In genomic region chr16:92499324-92499723, GRCm38 (mm10) we compare ENCODE assay signal across 8 mouse cellular contexts. TPM values are rescaled to one million over a fixed set of nuclear protein-coding genes. Genes with fewer than 3 reads are reported as not detected.
DNase-seq lines count a peak whose midpoint lies in the region; ATAC-seq and TF ChIP-seq lines count a peak whose summit lies in the region.
"Had no signal": no experiment of that assay in that cellular context is flagged by ENCODE, and none has a peak within 500 bp of the region (broad histone marks: within the 10 kb centered on the region; RNA-seq: fewer than 3 reads in every experiment).

No protein-coding gene starts in this region.

- no peaks in the 10 kb centered on the region for H3K9me3 ChIP-seq in lung, embryonic 15.5 days
- no peaks in the 10 kb centered on the region for H3K9me3 ChIP-seq in hindbrain, embryonic 12.5 days (replicated peaks)
- no peaks in the 10 kb centered on the region for H3K9me3 ChIP-seq in liver, postnatal 0 days (ENCODE audit: low read length)

- H3K4me3 ChIP-seq in lung, embryonic 15.5 days = peak overlapping the region; percentile 52
- peak overlapping the region; percentile 49 for H3K4me3 ChIP-seq in hindbrain, embryonic 12.5 days
- peak overlapping the region; percentile 48; the same call in 1 of the 2 replicates for H3K4me3 ChIP-seq in liver, postnatal 0 days (ENCODE audit: low read depth, low read length)

- H3K9ac ChIP-seq in lung, embryonic 15.5 days = peak overlapping the region; percentile 43
- peak overlapping the region; percentile 53; the same call in 1 of the 2 replicates for H3K9ac ChIP-seq in hindbrain, embryonic 12.5 days
- no peak overlapping the region for H3K9ac ChIP-seq in liver, postnatal 0 days (replicated peaks)

- 17% methylated on average over 15 of the region's 15 CpGs for WGBS in lung, embryonic 15.5 days
- WGBS in hindbrain, embryonic 12.5 days = 24% methylated on average over 15 of the region's 15 CpGs
- WGBS in liver, postnatal 0 days (ENCODE audit: insufficient replicate concordance) = 21% methylated on average over 15 of the region's 15 CpGs

- TF ChIP-seq EP300 in liver, postnatal 0 days (IDR thresholded peaks at IDR 0.05; ENCODE audit: low read depth) = no peak

- no peaks in the 10 kb centered on the region for H3K36me3 ChIP-seq in lung, embryonic 15.5 days
- no peaks in the 10 kb centered on the region for H3K36me3 ChIP-seq in hindbrain, embryonic 12.5 days
- H3K36me3 ChIP-seq in liver, postnatal 0 days (replicated peaks; ENCODE audit: insufficient read depth, low read length) = no peaks in the 10 kb centered on the region

- H3K4me2 ChIP-seq in lung, embryonic 15.5 days = peak overlapping the region; percentile 89
- peak overlapping the region; percentile 88 for H3K4me2 ChIP-seq in hindbrain, embryonic 12.5 days (replicated peaks)
- peak overlapping the region; percentile 74 for H3K4me2 ChIP-seq in liver, postnatal 0 days (ENCODE audit: low read depth, low read length)

- peaks cover 29% of the 10 kb centered on the region for H3K27me3 ChIP-seq in lung, embryonic 15.5 days
- peaks cover 59% of the 10 kb centered on the region for H3K27me3 ChIP-seq in hindbrain, embryonic 12.5 days
- peaks cover 37% of the 10 kb centered on the region for H3K27me3 ChIP-seq in liver, postnatal 0 days (ENCODE audit: insufficient read depth, low read length)

- no peak for TF ChIP-seq CTCF in liver, postnatal 0 days (IDR thresholded peaks at IDR 0.05; ENCODE audit: low read depth)

- DNase-seq in lung, adult 18-20 months = no peak
- no peak for DNase-seq in liver, postnatal 0 days
- no peak for DNase-seq in right cerebral cortex, adult 2 months (ENCODE audit: low spot score in 2 of 2)
- no peak for DNase-seq in adrenal gland, adult 18-20 months (ENCODE audit: low spot score in 2 of 2)
- DNase-seq in gastrocnemius, postnatal 10 days = no peak
- DNase-seq: thymus, adult 2 months had no signal

- no peak for ATAC-seq in lung, embryonic 15.5 days (ENCODE audit: borderline replicate concordance, extremely low read depth, low FRiP score, low TSS enrichment)
- no peak for ATAC-seq in hindbrain, embryonic 12.5 days (ENCODE audit: low FRiP score)
- ATAC-seq in liver, postnatal 0 days = no peak

- H3K4me1 ChIP-seq in lung, embryonic 15.5 days = peaks cover 31% of the 10 kb centered on the region
- peaks cover 13% of the 10 kb centered on the region for H3K4me1 ChIP-seq in hindbrain, embryonic 12.5 days
- peaks cover 9% of the 10 kb centered on the region for H3K4me1 ChIP-seq in liver, postnatal 0 days (ENCODE audit: insufficient read depth)

- peak overlapping the region; percentile 88 for H3K27ac ChIP-seq in lung, embryonic 15.5 days
- H3K27ac ChIP-seq in hindbrain, embryonic 12.5 days = no peak overlapping the region
- H3K27ac ChIP-seq in liver, postnatal 0 days (ENCODE audit: low read depth) = no peak overlapping the region

RNA-seq across cellular contexts. Expression of gene Clic6, which starts 13.8 kb away (rescaled TPM):
- 22.1 and 22.2 TPM in 2 replicates for polyA plus RNA-seq in lung, embryonic 15.5 days (2015; fragmentation: Nextera tagmentation; extraction: Ambion mirVana)
- 13.2 and 15.3 TPM in 2 replicates for polyA plus RNA-seq in hindbrain, embryonic 12.5 days (2016; fragmentation: Nextera tagmentation; extraction: Ambion mirVana)
- 0.31 and 0.32 TPM in 2 replicates for polyA plus RNA-seq in liver, postnatal 0 days (2015; fragmentation: Nextera tagmentation; extraction: Ambion mirVana)
- total RNA-seq in adrenal gland, adult 18-20 months (2021) = under 1 TPM; 0.10 to 0.29 TPM
- total RNA-seq in gastrocnemius, postnatal 10 days (2021) = under 1 TPM; 0.14 to 0.16 TPM

RNA-seq across cellular contexts. Expression of gene Rcan1, which starts 28.7 kb away (rescaled TPM):
- polyA plus RNA-seq in lung, embryonic 15.5 days (2015; fragmentation: Nextera tagmentation; extraction: Ambion mirVana) = 47.9 and 51.4 TPM in 2 replicates
- polyA plus RNA-seq in hindbrain, embryonic 12.5 days (2016; fragmentation: Nextera tagmentation; extraction: Ambion mirVana) = 44.5 and 47.2 TPM in 2 replicates
- 9.9 and 12.0 TPM in 2 replicates for polyA plus RNA-seq in liver, postnatal 0 days (2015; fragmentation: Nextera tagmentation; extraction: Ambion mirVana)
- total RNA-seq in adrenal gland, adult 18-20 months (2021) = 10 to 100 TPM; 14.8 to 26.7 TPM
- 10 to 100 TPM; 45.3 to 51.6 TPM for total RNA-seq in gastrocnemius, postnatal 10 days (2021)

Comparison
In these comparisons a context has a peak if more than half of its experiments do, and no peak if none do; other contexts are left out.
1. RNA of gene Clic6, which starts 13.8 kb away (polyA plus RNA-seq): 22.1 to 22.2 TPM in lung, embryonic 15.5 days and 13.2 to 15.3 TPM in hindbrain, embryonic 12.5 days; 0.31 to 0.32 TPM in liver, postnatal 0 days; every median in the first group is over 10 times any median in the second.
2. Peak in every context shown above with its lines, with median percentiles within 50 percentile points of each other: H3K4me2 ChIP-seq and H3K4me3 ChIP-seq.